Mouse (Mus musculus): ENCODE results near the gene Cwh43. TPM values are rescaled to one million over a fixed set of nuclear protein-coding genes. Genes with fewer than 3 reads are reported as not detected.

Gene Cwh43
- polyA plus RNA-seq, 1 experiment from 2014 or later: 0.48 TPM

- H3K27ac ChIP-seq: no peak overlapping the region
- H3K4me1 ChIP-seq: peaks cover 13% of the 10 kb centered on the region
- H3K27me3 ChIP-seq: no peaks in the 10 kb centered on the region
- WGBS: 16% methylated on average over 3 of the region's 3 CpGs
- H3K4me2 ChIP-seq: no peak overlapping the region
- no peaks in the 10 kb centered on the region for H3K36me3 ChIP-seq
- H3K9me3 ChIP-seq: no peaks in the 10 kb centered on the region
- H3K4me3 ChIP-seq: no peak overlapping the region
- no peak for ATAC-seq (ENCODE audit: insufficient number of reproducible peaks, insufficient read depth, low FRiP score, low TSS enrichment, low read depth)
- H3K9ac ChIP-seq: no peak overlapping the region
Measured at GRCm38 (mm10) chr5:73373184-73373583, 32.7 kb upstream of the Cwh43 start.

GRCm38 (mm10) chr5:73376041-73376440 is 29.8 kb upstream of the Cwh43 start:
- Histone ChIP-seq H3K9ac (no peak overlapping the region), H3K27ac (no peak overlapping the region), H3K4me3 (no peak overlapping the region), H3K4me2 (no peak overlapping the region), H3K9me3 (no peaks in the 10 kb centered on the region), H3K36me3 (no peaks in the 10 kb centered on the region), H3K27me3 (peaks cover 9% of the 10 kb centered on the region), H3K4me1 (peaks cover 13% of the 10 kb centered on the region)
- no peak for ATAC-seq (ENCODE audit: insufficient number of reproducible peaks, insufficient read depth, low FRiP score, low TSS enrichment, low read depth)
- 39% methylated on average over 9 of the region's 9 CpGs for WGBS

- WGBS: 89% methylated on average over 7 of the region's 7 CpGs
- peaks cover 13% of the 10 kb centered on the region for H3K4me1 ChIP-seq
- no peak overlapping the region for H3K4me2 ChIP-seq
- H3K36me3 ChIP-seq: no peaks in the 10 kb centered on the region
- H3K9me3 ChIP-seq: no peaks in the 10 kb centered on the region
- H3K9ac ChIP-seq: no peak overlapping the region
- H3K4me3 ChIP-seq: no peak overlapping the region
- no peak overlapping the region for H3K27ac ChIP-seq
- no peak for ATAC-seq (ENCODE audit: insufficient number of reproducible peaks, insufficient read depth, low FRiP score, low TSS enrichment, low read depth)
- peaks cover 12% of the 10 kb centered on the region for H3K27me3 ChIP-seq
Measured at GRCm38 (mm10) chr5:73376491-73376890, 29.4 kb upstream of the Cwh43 start.

- Histone ChIP-seq H3K27ac (no peak overlapping the region), H3K4me2 (no peak overlapping the region), H3K36me3 (no peaks in the 10 kb centered on the region), H3K4me1 (peaks cover 4% of the 10 kb centered on the region; the same call in 1 of the 2 replicates), H3K27me3 (peaks cover 12% of the 10 kb centered on the region), H3K9me3 (no peaks in the 10 kb centered on the region), H3K4me3 (no peak overlapping the region), H3K9ac (no peak overlapping the region)
- 0 out of 2 replicates have a peak, but pooled peaks have one; percentile 48 for ATAC-seq (ENCODE audit: insufficient number of reproducible peaks, insufficient read depth, low FRiP score, low TSS enrichment, low read depth)
- WGBS: 23% methylated on average over 3 of the region's 3 CpGs
Measured at GRCm38 (mm10) chr5:73379908-73380307, 26.0 kb upstream of the Cwh43 start.

GRCm38 (mm10) chr5:73380829-73381228 is 25.0 kb upstream of the Cwh43 start:
- Histone ChIP-seq H3K9ac (no peak overlapping the region), H3K36me3 (no peaks in the 10 kb centered on the region), H3K4me3 (no peak overlapping the region), H3K4me1 (peaks cover 3% of the 10 kb centered on the region; the same call in 1 of the 2 replicates), H3K27ac (no peak overlapping the region), H3K4me2 (no peak overlapping the region), H3K9me3 (no peaks in the 10 kb centered on the region), H3K27me3 (peaks cover 12% of the 10 kb centered on the region)
- ATAC-seq (ENCODE audit: insufficient number of reproducible peaks, insufficient read depth, low FRiP score, low TSS enrichment, low read depth): no peak
- 54% methylated on average over 8 of the region's 8 CpGs for WGBS

- Histone ChIP-seq H3K4me3 (no peak overlapping the region), H3K27ac (no peak overlapping the region), H3K9me3 (no peaks in the 10 kb centered on the region), H3K27me3 (peaks cover 12% of the 10 kb centered on the region), H3K4me2 (no peak overlapping the region), H3K36me3 (no peaks in the 10 kb centered on the region), H3K4me1 (no peaks in the 10 kb centered on the region), H3K9ac (no peak overlapping the region)
- no peak for ATAC-seq (ENCODE audit: insufficient number of reproducible peaks, insufficient read depth, low FRiP score, low TSS enrichment, low read depth)
- WGBS: 74% methylated on average over 7 of the region's 7 CpGs
Measured at GRCm38 (mm10) chr5:73381510-73381909, 24.4 kb upstream of the Cwh43 start.

- ATAC-seq (ENCODE audit: insufficient number of reproducible peaks, insufficient read depth, low FRiP score, low TSS enrichment, low read depth): no peak
- WGBS: 77% methylated on average over 9 of the region's 9 CpGs
- Histone ChIP-seq H3K9ac (0 out of 2 replicates have a peak overlapping the region, but pooled peaks have one; percentile 32), H3K4me1 (no peaks in the 10 kb centered on the region), H3K4me3 (no peak overlapping the region), H3K27ac (no peak overlapping the region), H3K9me3 (no peaks in the 10 kb centered on the region), H3K27me3 (peaks cover 12% of the 10 kb centered on the region), H3K36me3 (no peaks in the 10 kb centered on the region), H3K4me2 (no peak overlapping the region)
Measured at GRCm38 (mm10) chr5:73381976-73382540, 23.8 kb upstream of the Cwh43 start.

- Histone ChIP-seq H3K27me3 (peaks cover 12% of the 10 kb centered on the region), H3K9ac (no peak overlapping the region), H3K4me2 (no peak overlapping the region), H3K27ac (no peak overlapping the region), H3K36me3 (no peaks in the 10 kb centered on the region), H3K4me1 (no peaks in the 10 kb centered on the region), H3K4me3 (no peak overlapping the region), H3K9me3 (no peaks in the 10 kb centered on the region)
- 24% methylated on average over 3 of the region's 3 CpGs for WGBS
- ATAC-seq (ENCODE audit: insufficient number of reproducible peaks, insufficient read depth, low FRiP score, low TSS enrichment, low read depth): no peak
Measured at GRCm38 (mm10) chr5:73382737-73383646, 22.9 kb upstream of the Cwh43 start.

- no peak overlapping the region for H3K4me3 ChIP-seq
- no peaks in the 10 kb centered on the region for H3K4me1 ChIP-seq
- H3K27ac ChIP-seq: no peak overlapping the region
- no peak for ATAC-seq (ENCODE audit: insufficient number of reproducible peaks, insufficient read depth, low FRiP score, low TSS enrichment, low read depth)
- no peak overlapping the region for H3K9ac ChIP-seq
- no peak overlapping the region for H3K4me2 ChIP-seq
- H3K9me3 ChIP-seq: no peaks in the 10 kb centered on the region
- whole genome bisulfite sequencing: 52% methylated on average over 4 of the region's 4 CpGs
- H3K27me3 ChIP-seq: peaks cover 12% of the 10 kb centered on the region
- no peaks in the 10 kb centered on the region for H3K36me3 ChIP-seq
Measured at GRCm38 (mm10) chr5:73383647-73383970, 22.3 kb upstream of the Cwh43 start.

- Histone ChIP-seq H3K9ac (no peak overlapping the region), H3K4me2 (no peak overlapping the region), H3K27ac (no peak overlapping the region), H3K4me3 (no peak overlapping the region), H3K9me3 (no peaks in the 10 kb centered on the region), H3K36me3 (no peaks in the 10 kb centered on the region), H3K27me3 (no peaks in the 10 kb centered on the region), H3K4me1 (no peaks in the 10 kb centered on the region)
- no peak for ATAC-seq (ENCODE audit: insufficient number of reproducible peaks, insufficient read depth, low FRiP score, low TSS enrichment, low read depth)
- 92% methylated on average over 9 of the region's 9 CpGs for WGBS
Measured at GRCm38 (mm10) chr5:73393041-73393440, 12.8 kb upstream of the Cwh43 start.

- Histone ChIP-seq H3K4me3 (no peak overlapping the region), H3K9me3 (no peaks in the 10 kb centered on the region), H3K4me1 (0 out of 2 replicates have a peak, but pooled peaks cover 6% of the 10 kb centered on the region), H3K9ac (no peak overlapping the region), H3K27me3 (peaks cover 17% of the 10 kb centered on the region), H3K27ac (no peak overlapping the region), H3K4me2 (no peak overlapping the region), H3K36me3 (no peaks in the 10 kb centered on the region)
- ATAC-seq (ENCODE audit: insufficient number of reproducible peaks, insufficient read depth, low FRiP score, low TSS enrichment, low read depth): no peak
- 30% methylated on average over 7 of the region's 7 CpGs for WGBS
Measured at GRCm38 (mm10) chr5:73399768-73400526, 5.9 kb upstream of the Cwh43 start.
